Mouse (Mus musculus) intestine, postnatal 0 days (tissue): Measurements from ENCODE around the gene Ints4. TPM values are rescaled to one million over a fixed set of nuclear protein-coding genes. Genes with fewer than 3 reads are reported as not detected.
A peak's percentile ranks its signal among the peaks of the same experiment; 100 is the strongest.

Experiments
- ATAC-seq: fragments of 200-750 bp; cut with Nextera tagmentation; 2 replicates; pipeline ENCODE4 v1.8.0; 2017; ENCODE audit warnings: mild to moderate bottlenecking, moderate TSS enrichment, moderate library complexity
- H3K27ac ChIP-seq: fragments of 300-500 bp; sonication (generic); 2 replicates; pipeline ENCODE4 v1.5.1; 2014; ENCODE audit warnings: mild to moderate bottlenecking, low read depth, low read length, moderate library complexity
- H3K27me3 ChIP-seq: fragments of 300-500 bp; sonication (generic); replicated peaks from 2 replicates; pipeline ENCODE4 v1.6.1; 2014; ENCODE audit warnings: low read length, mixed read lengths; ENCODE audit not compliant: control insufficient read depth, insufficient read depth
- H3K36me3 ChIP-seq: fragments of 300-500 bp; sonication (generic); 2 replicates; pipeline ENCODE4 v1.6.1; 2014; ENCODE audit warnings: mild to moderate bottlenecking, moderate library complexity; ENCODE audit not compliant: control insufficient read depth, insufficient read depth
- H3K4me1 ChIP-seq: fragments of 300-500 bp; sonication (generic); replicated peaks from 2 replicates; pipeline ENCODE4 v1.6.1; 2014; ENCODE audit warnings: antibody characterized with exemption, low read length, mixed read lengths; ENCODE audit not compliant: control insufficient read depth, insufficient read depth
- H3K4me2 ChIP-seq: fragments of 300-500 bp; sonication (generic); replicated peaks from 2 replicates; pipeline ENCODE4 v1.6.1; 2014; ENCODE audit warnings: low read depth, mild to moderate bottlenecking, moderate library complexity
- H3K4me3 ChIP-seq: fragments of 300-500 bp; sonication (generic); 2 replicates; pipeline ENCODE4 v1.5.1; 2014; ENCODE audit warnings: low read depth, low read length
- H3K9ac ChIP-seq: fragments of 300-500 bp; sonication (generic); 2 replicates; pipeline ENCODE4 v1.6.1; 2014; ENCODE audit warnings: mild to moderate bottlenecking, low read depth, low read length
- H3K9me3 ChIP-seq: fragments of 300-500 bp; sonication (generic); 2 replicates; pipeline ENCODE4 v1.6.1; 2016; ENCODE audit warnings: mixed run types; ENCODE audit not compliant: control insufficient read depth
- CTCF ChIP-seq: sonication (generic); IDR thresholded peaks from 2 replicates; pipeline ENCODE4 v1.5.1; 2016; ENCODE audit warnings: low read depth, mild to moderate bottlenecking, control low read depth, antibody characterized with exemption, moderate library complexity
- WGBS: fragments of 180-500 bp; shearing (Covaris S2); extraction: QIAGEN DNeasy Blood & Tissue Kit; methylation state at CpG from one replicate; pipeline ENCODE4 v1.1.7; 2014; 5-methylcytosine and 5-hydroxymethylcytosine counted together
- polyA plus RNA-seq: library from polyadenylated mRNA; unstranded; fragments of >200 nt; fragmentation: Nextera tagmentation; extraction: Ambion mirVana; gene quantifications from 2 replicates; pipeline ENCODE4 v1.2.1, GENCODE M21; 2015

Gene Ints4
- polyA plus RNA-seq, 1 experiment from 2014 or later = 14.3 TPM

DNA sequence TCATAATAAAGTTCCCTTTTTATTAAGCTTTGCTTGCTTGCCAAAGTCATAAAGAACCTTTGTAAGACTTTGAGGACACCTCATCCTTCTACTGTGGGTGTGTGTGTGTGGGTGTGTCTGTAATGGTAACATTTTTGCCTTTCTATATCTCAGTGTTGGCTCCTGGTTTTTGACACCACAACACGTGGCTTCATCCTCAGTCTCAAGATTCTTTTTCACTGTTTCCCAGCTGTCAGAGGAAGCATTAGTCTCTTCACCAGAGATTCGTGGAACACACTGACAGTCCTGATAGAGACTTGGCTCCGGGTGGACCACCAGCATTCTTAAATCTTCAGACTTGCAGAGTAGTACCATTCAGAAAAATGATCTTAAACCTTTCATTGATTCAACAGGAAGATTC is 466 bp upstream of the Ints4 start:
- Histone ChIP-seq H3K27ac (no peak overlapping the region), H3K4me1 (no peaks in the 10 kb centered on the region), H3K36me3 (peaks cover 6% of the 10 kb centered on the region), H3K27me3 (no peaks in the 10 kb centered on the region), H3K9ac (no peak overlapping the region), H3K4me2 (peak overlapping the region; percentile 73), H3K9me3 (no peaks in the 10 kb centered on the region), H3K4me3 (peak overlapping the region; percentile 63)
- no peak for ATAC-seq
- no peak for TF ChIP-seq CTCF
- 21% methylated on average over 3 of the region's 3 CpGs for WGBS

GRCm38 (mm10) chr7:97483378-97483777 is 2.6 kb downstream of the Ints4 start:
- Histone ChIP-seq H3K4me2 (no peak overlapping the region), H3K9me3 (no peaks in the 10 kb centered on the region), H3K36me3 (peaks cover 28% of the 10 kb centered on the region), H3K9ac (no peak overlapping the region), H3K27me3 (no peaks in the 10 kb centered on the region), H3K4me3 (no peak overlapping the region), H3K4me1 (no peaks in the 10 kb centered on the region), H3K27ac (no peak overlapping the region)
- 78% methylated on average over 2 of the region's 2 CpGs for WGBS
- TF ChIP-seq CTCF = no peak
- ATAC-seq = no peak

- Histone ChIP-seq H3K9ac (no peak overlapping the region), H3K36me3 (peaks cover 44% of the 10 kb centered on the region), H3K27ac (no peak overlapping the region), H3K9me3 (no peaks in the 10 kb centered on the region), H3K4me3 (no peak overlapping the region), H3K4me1 (no peaks in the 10 kb centered on the region), H3K27me3 (no peaks in the 10 kb centered on the region), H3K4me2 (no peak overlapping the region)
- no peak for ATAC-seq
- no peak for TF ChIP-seq CTCF
- 62% methylated on average over 3 of the region's 3 CpGs for WGBS
Observed at GRCm38 (mm10) chr7:97491157-97491556, 10.4 kb downstream of the Ints4 start.

DNA sequence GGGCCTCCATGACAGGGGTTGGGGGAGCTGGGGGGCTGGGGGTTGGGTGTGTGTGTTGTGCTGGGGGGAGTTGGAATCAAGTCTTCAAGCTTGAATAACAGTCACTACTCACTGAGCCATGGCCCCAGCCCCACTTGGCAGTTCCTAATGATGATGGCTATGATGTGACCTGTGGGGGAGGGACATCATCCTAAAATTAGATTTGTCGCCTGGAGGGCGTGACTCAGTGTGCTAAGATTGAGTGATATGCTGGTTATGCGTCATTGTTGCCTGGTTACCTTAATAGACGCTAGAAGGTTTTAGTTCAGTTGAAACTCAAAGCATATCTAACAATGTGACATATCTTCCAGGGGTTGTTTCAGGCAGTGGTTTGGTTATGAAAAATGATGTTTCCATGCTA is 11.7 kb downstream of the Ints4 start:
- Histone ChIP-seq H3K27ac (no peak overlapping the region), H3K4me3 (no peak overlapping the region), H3K4me2 (no peak overlapping the region), H3K36me3 (peaks cover 34% of the 10 kb centered on the region), H3K9me3 (no peaks in the 10 kb centered on the region), H3K27me3 (no peaks in the 10 kb centered on the region), H3K4me1 (no peaks in the 10 kb centered on the region), H3K9ac (no peak overlapping the region)
- WGBS = 86% methylated on average over 4 of the region's 4 CpGs
- TF ChIP-seq CTCF = no peak
- no peak for ATAC-seq

DNA sequence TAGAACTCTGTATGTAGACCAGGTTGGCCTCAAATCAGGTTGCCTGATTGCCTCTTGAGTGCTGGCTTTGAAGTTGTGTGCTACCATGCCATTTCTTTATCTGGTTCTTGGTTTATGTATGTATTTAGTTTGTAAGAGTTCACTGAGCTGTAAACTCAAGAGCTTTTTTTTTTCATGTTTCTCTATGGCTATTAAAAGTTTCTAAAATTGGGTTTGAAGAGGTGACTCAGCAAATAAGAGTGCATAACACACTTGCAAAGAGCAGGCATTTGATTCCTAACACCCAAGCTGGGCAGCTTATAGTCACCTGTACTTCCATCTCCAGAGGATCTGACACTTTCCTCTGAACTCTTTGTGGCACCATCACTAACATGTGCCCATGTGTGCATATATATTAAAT is 14.3 kb downstream of the Ints4 start:
- Histone ChIP-seq H3K4me3 (no peak overlapping the region), H3K4me2 (no peak overlapping the region), H3K36me3 (peaks cover 23% of the 10 kb centered on the region), H3K9ac (no peak overlapping the region), H3K9me3 (no peaks in the 10 kb centered on the region), H3K27ac (no peak overlapping the region), H3K4me1 (no peaks in the 10 kb centered on the region), H3K27me3 (no peaks in the 10 kb centered on the region)
- no peak for ATAC-seq
- no peak for TF ChIP-seq CTCF

DNA sequence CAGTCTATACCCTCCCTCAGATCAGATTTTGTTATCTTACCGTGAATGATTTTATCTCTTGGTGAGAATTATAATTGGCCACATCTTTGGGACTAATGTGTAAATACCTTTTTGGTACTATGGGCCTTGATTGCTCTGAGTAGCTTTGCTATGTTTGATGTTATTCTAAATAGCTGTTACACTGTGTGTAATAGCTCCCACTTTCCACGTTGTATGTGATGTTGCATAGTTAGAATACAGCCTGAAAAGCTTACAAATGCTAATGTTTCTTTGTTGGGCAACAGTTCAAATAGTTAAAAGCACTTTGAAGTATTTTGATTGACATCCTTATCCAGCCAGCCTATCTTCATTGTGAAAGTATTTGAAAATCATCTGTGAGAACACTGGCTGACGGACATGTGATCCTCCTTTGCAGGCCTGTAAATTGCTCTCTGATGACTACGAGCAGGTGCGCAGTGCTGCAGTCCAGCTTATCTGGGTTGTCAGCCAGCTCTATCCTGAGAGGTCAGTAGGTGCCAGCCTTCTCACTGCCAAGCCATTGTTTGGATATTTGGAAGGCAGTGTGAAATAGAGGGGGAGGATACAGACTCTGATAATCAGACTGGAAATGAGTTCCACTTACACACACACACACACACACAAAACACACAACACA is 19.9 kb downstream of the Ints4 start:
- peaks cover 16% of the 10 kb centered on the region for H3K36me3 ChIP-seq
- no peaks in the 10 kb centered on the region for H3K27me3 ChIP-seq
- no peak overlapping the region for H3K9ac ChIP-seq
- no peak for TF ChIP-seq CTCF
- no peaks in the 10 kb centered on the region for H3K9me3 ChIP-seq
- no peak overlapping the region for H3K27ac ChIP-seq
- 66% methylated on average over 5 of the region's 5 CpGs for WGBS
- no peak overlapping the region for H3K4me3 ChIP-seq
- H3K4me1 ChIP-seq = no peaks in the 10 kb centered on the region
- no peak for ATAC-seq
- no peak overlapping the region for H3K4me2 ChIP-seq

DNA sequence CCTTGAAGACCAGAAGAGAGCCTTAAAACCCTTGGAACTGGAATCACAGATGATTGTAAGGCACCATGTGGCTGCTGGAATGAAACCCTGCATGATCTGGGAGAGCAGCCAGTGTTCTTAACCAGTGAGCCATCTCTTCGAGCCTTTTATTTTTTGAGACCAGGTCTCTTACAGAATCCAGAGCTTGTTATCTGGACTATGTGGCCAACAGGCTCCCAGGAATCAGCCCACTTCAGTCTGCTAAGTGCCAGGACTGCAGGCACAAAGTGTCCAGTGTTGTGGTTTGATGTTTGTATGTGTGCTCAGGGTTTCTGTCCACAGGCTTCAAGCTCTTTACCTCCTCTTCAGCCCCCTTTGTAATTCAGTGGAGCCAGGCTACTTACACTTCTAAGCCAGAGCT is 34.0 kb downstream of the Ints4 start:
- no peak for ATAC-seq
- no peak for TF ChIP-seq CTCF
- Histone ChIP-seq H3K4me3 (no peak overlapping the region), H3K36me3 (peaks cover 65% of the 10 kb centered on the region), H3K9ac (no peak overlapping the region), H3K9me3 (no peaks in the 10 kb centered on the region), H3K4me1 (no peaks in the 10 kb centered on the region), H3K27ac (no peak overlapping the region), H3K27me3 (no peaks in the 10 kb centered on the region), H3K4me2 (no peak overlapping the region)
- WGBS = 92% methylated on average over 1 of the region's 1 CpGs
